Mouse (Mus musculus): ENCODE results near the gene Ttc19. TPM values are rescaled to one million over a fixed set of nuclear protein-coding genes. Genes with fewer than 3 reads are reported as not detected.

Ttc19 gene
- polyA plus RNA-seq, 1 experiment: 20.7 TPM

DNA sequence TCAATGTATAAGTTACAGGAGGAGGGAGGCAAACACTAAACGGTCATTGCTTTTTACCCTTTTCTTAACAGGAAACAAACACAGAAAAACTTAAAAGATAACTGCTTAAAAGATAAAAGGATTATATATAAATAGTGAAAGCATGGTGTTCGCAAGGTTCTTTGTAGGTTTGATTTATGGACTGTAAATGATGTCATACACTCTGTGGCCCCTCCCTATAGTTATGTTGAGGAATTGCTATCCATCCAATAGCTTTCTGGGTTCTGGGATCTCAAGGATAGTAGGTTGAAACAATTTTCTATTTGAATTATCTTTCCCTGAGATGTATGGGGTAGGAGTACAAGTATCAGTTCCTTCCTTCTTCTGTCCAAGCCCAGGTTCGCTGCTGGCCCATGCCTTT is 38.8 kb downstream of the Ttc19 start:
- 39% methylated on average over 3 of the region's 3 CpGs for WGBS
- Histone ChIP-seq H3K36me3 (ENCODE audit: control insufficient read depth, insufficient read depth, low read length) (peaks cover 73% of the 10 kb centered on the region), H3K27me3 (ENCODE audit: control insufficient read depth, insufficient read depth, low read length) (no peaks in the 10 kb centered on the region), H3K27ac (ENCODE audit: insufficient read depth, low read depth, low read length) (no peak overlapping the region), H3K4me1 (ENCODE audit: control insufficient read depth, insufficient read depth, insufficient read length, low read length) (no peaks in the 10 kb centered on the region), H3K4me3 (ENCODE audit: low read depth, low read length) (no peak overlapping the region)
- TF ChIP-seq CTCF (IDR thresholded peaks at IDR 0.05; ENCODE audit: extremely low read depth, insufficient read length, insufficient replicate concordance, low read depth, low read length): no peak
- TF ChIP-seq POLR2A (IDR thresholded peaks at IDR 0.05; ENCODE audit: low read depth, low read length): no peak

DNA sequence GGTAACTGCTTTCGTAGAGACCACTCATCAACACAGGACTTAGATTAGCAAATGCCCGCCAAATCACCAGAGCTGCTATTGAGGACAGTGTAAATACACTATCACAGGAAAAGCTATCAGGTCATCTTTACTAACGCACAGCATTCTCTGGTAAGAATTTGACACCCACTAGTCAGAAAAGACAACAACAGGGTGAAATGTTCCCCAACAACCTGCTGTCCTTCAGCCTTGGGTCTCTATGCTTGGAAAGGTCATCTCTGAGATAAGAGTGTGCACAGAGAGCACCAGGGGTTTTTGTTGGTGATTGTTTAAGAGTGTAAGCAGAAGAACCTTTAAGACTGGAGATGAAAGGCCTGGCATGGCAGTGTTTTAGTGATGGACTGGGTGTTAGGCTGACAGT is 42.4 kb downstream of the Ttc19 start:
- 90% methylated on average over 3 of the region's 3 CpGs for WGBS
- peaks cover 76% of the 10 kb centered on the region for H3K36me3 ChIP-seq (ENCODE audit: control insufficient read depth, insufficient read depth, low read length)

DNA sequence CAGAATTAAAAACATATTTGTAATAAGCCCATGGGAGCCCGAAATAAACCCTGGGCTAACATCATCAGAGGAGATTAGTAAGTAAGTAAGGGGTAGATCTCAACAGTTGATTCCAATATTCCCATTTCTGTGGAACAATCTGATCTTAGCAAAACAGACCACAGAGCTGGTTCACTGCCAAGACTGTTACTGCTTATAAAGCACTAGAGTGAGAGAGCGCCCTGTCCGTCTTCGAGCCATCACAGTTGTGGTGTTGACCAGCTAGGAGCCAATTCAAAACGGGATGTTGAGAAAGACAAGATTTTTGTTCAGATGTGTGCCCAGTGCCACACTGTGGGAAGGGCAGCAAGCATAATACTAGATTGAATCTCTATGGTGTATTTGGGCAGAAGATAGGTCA is 49.9 kb downstream of the Ttc19 start:
- no peak overlapping the region for H3K4me3 ChIP-seq (ENCODE audit: low read depth, low read length)
- H3K4me1 ChIP-seq (ENCODE audit: control insufficient read depth, insufficient read depth, insufficient read length, low read length): no peaks in the 10 kb centered on the region
- WGBS: 85% methylated on average over 5 of the region's 5 CpGs
- H3K27ac ChIP-seq (ENCODE audit: insufficient read depth, low read depth, low read length): no peak overlapping the region
- no peaks in the 10 kb centered on the region for H3K27me3 ChIP-seq (ENCODE audit: control insufficient read depth, insufficient read depth, low read length)
- H3K36me3 ChIP-seq (ENCODE audit: control insufficient read depth, insufficient read depth, low read length): peaks cover 78% of the 10 kb centered on the region
- TF ChIP-seq POLR2A (IDR thresholded peaks at IDR 0.05; ENCODE audit: low read depth, low read length) (no peak), CTCF (IDR thresholded peaks at IDR 0.05; ENCODE audit: extremely low read depth, insufficient read length, insufficient replicate concordance, low read depth, low read length) (no peak)

More for the DNA sequence above, 42.4 kb downstream of the Ttc19 start:
- TF ChIP-seq POLR2A (IDR thresholded peaks at IDR 0.05; ENCODE audit: low read depth, low read length) (no peak), CTCF (IDR thresholded peaks at IDR 0.05; ENCODE audit: extremely low read depth, insufficient read length, insufficient replicate concordance, low read depth, low read length) (no peak)
- Histone ChIP-seq H3K4me1 (ENCODE audit: control insufficient read depth, insufficient read depth, insufficient read length, low read length) (no peaks in the 10 kb centered on the region), H3K27ac (ENCODE audit: insufficient read depth, low read depth, low read length) (no peak overlapping the region), H3K27me3 (ENCODE audit: control insufficient read depth, insufficient read depth, low read length) (no peaks in the 10 kb centered on the region), H3K4me3 (ENCODE audit: low read depth, low read length) (no peak overlapping the region)

DNA sequence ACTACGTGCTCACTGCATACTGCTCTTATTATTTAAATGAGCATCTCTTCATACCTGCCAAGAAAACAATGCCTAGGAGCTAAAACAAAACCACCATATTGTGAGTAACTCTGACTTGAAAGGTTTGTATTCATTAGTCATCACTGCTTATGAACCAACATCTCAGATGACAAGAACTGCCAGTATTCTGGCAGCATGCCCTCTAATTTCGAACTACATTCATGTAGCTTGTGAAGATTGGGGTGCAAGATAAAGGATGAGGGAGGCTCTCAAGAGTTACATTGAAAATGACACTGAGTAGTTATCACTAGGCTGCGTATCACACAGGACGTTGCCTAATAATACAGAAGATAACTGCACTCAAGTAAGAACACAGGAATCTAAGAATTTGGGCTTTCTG is 51.0 kb downstream of the Ttc19 start:
- Histone ChIP-seq H3K4me3 (ENCODE audit: low read depth, low read length) (no peak overlapping the region), H3K36me3 (ENCODE audit: control insufficient read depth, insufficient read depth, low read length) (peaks cover 77% of the 10 kb centered on the region)
- 85% methylated on average over 4 of the region's 4 CpGs for WGBS

DNA sequence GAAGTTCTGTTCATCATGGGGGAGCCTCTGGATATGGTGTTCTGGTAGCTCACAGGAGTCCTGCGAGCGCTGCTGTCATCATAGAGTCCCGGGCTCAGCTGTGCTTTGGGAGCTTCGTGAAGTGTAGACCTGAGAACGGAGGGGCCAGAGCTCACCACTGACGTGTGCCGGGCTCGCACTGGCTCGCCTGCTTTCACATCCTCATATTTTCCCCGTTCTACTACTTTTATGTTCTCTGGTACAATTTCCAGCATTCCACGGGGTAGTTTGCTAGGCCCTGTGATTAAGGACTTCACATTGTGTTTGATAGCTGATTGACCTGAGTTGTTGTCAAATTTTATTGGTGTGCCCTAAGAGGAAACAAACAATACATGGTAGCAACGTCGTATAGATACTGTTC is 61.7 kb downstream of the Ttc19 start:
- TF ChIP-seq CTCF (IDR thresholded peaks at IDR 0.05; ENCODE audit: extremely low read depth, insufficient read length, insufficient replicate concordance, low read depth, low read length): no peak
- TF ChIP-seq POLR2A (IDR thresholded peaks at IDR 0.05; ENCODE audit: low read depth, low read length): no peak
- Histone ChIP-seq H3K4me3 (ENCODE audit: low read depth, low read length) (no peak overlapping the region), H3K27me3 (ENCODE audit: control insufficient read depth, insufficient read depth, low read length) (no peaks in the 10 kb centered on the region), H3K36me3 (ENCODE audit: control insufficient read depth, insufficient read depth, low read length) (peaks cover 52% of the 10 kb centered on the region), H3K4me1 (ENCODE audit: control insufficient read depth, insufficient read depth, insufficient read length, low read length) (no peaks in the 10 kb centered on the region), H3K27ac (ENCODE audit: insufficient read depth, low read depth, low read length) (no peak overlapping the region)
- 85% methylated on average over 13 of the region's 13 CpGs for WGBS

More for the DNA sequence above, 51.0 kb downstream of the Ttc19 start:
- no peaks in the 10 kb centered on the region for H3K4me1 ChIP-seq (ENCODE audit: control insufficient read depth, insufficient read depth, insufficient read length, low read length)
- TF ChIP-seq CTCF (IDR thresholded peaks at IDR 0.05; ENCODE audit: extremely low read depth, insufficient read length, insufficient replicate concordance, low read depth, low read length) (no peak), POLR2A (IDR thresholded peaks at IDR 0.05; ENCODE audit: low read depth, low read length) (no peak)
- H3K27me3 ChIP-seq (ENCODE audit: control insufficient read depth, insufficient read depth, low read length): no peaks in the 10 kb centered on the region
- no peak overlapping the region for H3K27ac ChIP-seq (ENCODE audit: insufficient read depth, low read depth, low read length)

DNA sequence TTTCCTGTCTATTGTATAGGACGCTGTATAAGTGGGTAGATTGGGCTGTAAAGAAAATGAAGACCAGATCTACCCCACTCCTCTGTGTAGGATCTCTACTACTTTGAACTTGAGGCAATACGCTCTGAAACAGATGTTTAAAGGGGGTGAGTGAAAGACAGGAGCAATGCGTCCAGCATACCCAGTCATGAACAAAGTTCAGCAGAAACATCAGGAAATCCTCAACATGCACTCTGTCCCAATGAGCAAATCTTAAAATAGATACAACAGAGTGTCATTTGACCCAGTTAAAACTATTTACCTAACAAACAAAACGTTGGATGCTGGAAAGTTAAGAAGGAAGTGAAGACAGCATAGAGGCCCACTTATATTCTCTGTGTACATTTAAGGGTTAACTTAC is 70.7 kb downstream of the Ttc19 start:
- peaks cover 68% of the 10 kb centered on the region for H3K36me3 ChIP-seq (ENCODE audit: control insufficient read depth, insufficient read depth, low read length)
- H3K4me1 ChIP-seq (ENCODE audit: control insufficient read depth, insufficient read depth, insufficient read length, low read length): no peaks in the 10 kb centered on the region
- WGBS: 74% methylated on average over 4 of the region's 4 CpGs

DNA sequence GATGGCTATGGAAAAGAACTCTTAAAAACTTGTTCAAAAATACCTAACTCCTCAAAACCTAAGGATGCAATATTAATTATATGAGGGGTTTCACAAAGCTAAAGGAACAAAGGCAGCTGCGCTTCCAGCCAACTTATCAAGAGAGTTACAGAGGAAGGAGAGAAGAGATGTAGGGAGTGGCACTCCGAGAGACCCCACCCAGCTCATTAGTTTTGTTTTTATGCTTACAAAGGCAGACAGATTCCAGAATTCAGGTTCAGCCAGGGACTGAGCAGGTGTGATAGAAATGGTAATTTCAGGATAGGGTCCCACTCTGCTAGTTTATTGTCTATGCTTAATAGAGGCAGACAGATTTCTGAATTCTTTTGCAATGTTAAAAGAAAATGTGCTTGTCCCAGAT is 73.9 kb downstream of the Ttc19 start:
- no peaks in the 10 kb centered on the region for H3K27me3 ChIP-seq (ENCODE audit: control insufficient read depth, insufficient read depth, low read length)
- H3K4me3 ChIP-seq (ENCODE audit: low read depth, low read length): no peak overlapping the region
- H3K36me3 ChIP-seq (ENCODE audit: control insufficient read depth, insufficient read depth, low read length): peaks cover 60% of the 10 kb centered on the region
- no peaks in the 10 kb centered on the region for H3K4me1 ChIP-seq (ENCODE audit: control insufficient read depth, insufficient read depth, insufficient read length, low read length)
- no peak overlapping the region for H3K27ac ChIP-seq (ENCODE audit: insufficient read depth, low read depth, low read length)
- TF ChIP-seq CTCF (IDR thresholded peaks at IDR 0.05; ENCODE audit: extremely low read depth, insufficient read length, insufficient replicate concordance, low read depth, low read length) (no peak), POLR2A (IDR thresholded peaks at IDR 0.05; ENCODE audit: low read depth, low read length) (no peak)
- WGBS: 89% methylated on average over 2 of the region's 2 CpGs

More for the DNA sequence above, 70.7 kb downstream of the Ttc19 start:
- TF ChIP-seq CTCF (IDR thresholded peaks at IDR 0.05; ENCODE audit: extremely low read depth, insufficient read length, insufficient replicate concordance, low read depth, low read length) (no peak), POLR2A (IDR thresholded peaks at IDR 0.05; ENCODE audit: low read depth, low read length) (no peak)
- Histone ChIP-seq H3K4me3 (ENCODE audit: low read depth, low read length) (no peak overlapping the region), H3K27ac (ENCODE audit: insufficient read depth, low read depth, low read length) (no peak overlapping the region), H3K27me3 (ENCODE audit: control insufficient read depth, insufficient read depth, low read length) (no peaks in the 10 kb centered on the region)

DNA sequence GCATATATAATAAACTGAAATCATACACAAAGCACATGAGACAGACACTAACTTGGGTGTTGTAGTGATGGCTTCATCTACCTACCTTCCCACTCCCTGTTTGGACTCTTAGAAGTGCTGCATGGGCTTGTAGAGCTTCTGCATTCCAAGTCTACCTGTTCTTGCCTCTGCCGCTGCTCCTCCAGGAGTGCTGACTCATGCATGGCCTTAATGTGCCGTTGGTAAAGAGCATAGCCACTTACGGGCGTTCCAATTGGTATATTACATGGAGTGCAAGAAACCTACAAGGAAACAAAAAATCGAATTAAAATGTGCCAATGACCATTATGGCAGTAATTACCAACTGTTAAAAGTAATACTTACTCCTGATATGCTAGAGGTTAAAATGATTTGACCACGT is 85.6 kb downstream of the Ttc19 start:
- Histone ChIP-seq H3K27me3 (ENCODE audit: control insufficient read depth, insufficient read depth, low read length) (no peaks in the 10 kb centered on the region), H3K27ac (ENCODE audit: insufficient read depth, low read depth, low read length) (no peak overlapping the region), H3K4me1 (ENCODE audit: control insufficient read depth, insufficient read depth, insufficient read length, low read length) (no peaks in the 10 kb centered on the region), H3K4me3 (ENCODE audit: low read depth, low read length) (no peak overlapping the region), H3K36me3 (ENCODE audit: control insufficient read depth, insufficient read depth, low read length) (peaks cover 52% of the 10 kb centered on the region)
- 88% methylated on average over 6 of the region's 6 CpGs for WGBS
- TF ChIP-seq CTCF (IDR thresholded peaks at IDR 0.05; ENCODE audit: extremely low read depth, insufficient read length, insufficient replicate concordance, low read depth, low read length) (no peak), POLR2A (IDR thresholded peaks at IDR 0.05; ENCODE audit: low read depth, low read length) (no peak)

All from small intestine, adult 2 months (tissue).